Mouse (Mus musculus): Measurements from ENCODE around the gene Dzank1. TPM values are rescaled to one million over a fixed set of nuclear protein-coding genes. Genes with fewer than 3 reads are reported as not detected.

The Dzank1 gene
- polyA plus RNA-seq (2016; fragmentation: Nextera tagmentation; extraction: Ambion mirVana): 0.45 and 0.62 TPM in 2 replicates

GRCm38 (mm10) chr2:144526981-144527820, at the start of gene Dzank1, which contains the start of gene Polr3f:
TSS of gene Dzank1 (minus strand) at chr2:144527414.
TSS of gene Polr3f (plus strand) at chr2:144527718.
- Histone ChIP-seq H3K27me3 (ENCODE audit: insufficient read depth, poor library complexity, severe bottlenecking) (no peaks in the 10 kb centered on the region), H3K27ac (peak within 1 kb of the TSS; percentile 93), H3K9me3 (no peaks in the 10 kb centered on the region), H3K4me3 (peak within 1 kb of the TSS; percentile 97), H3K36me3 (peaks cover 11% of the 10 kb centered on the region), H3K4me1 (peaks cover 8% of the 10 kb centered on the region)
- 1% methylated on average over 56 of the region's 56 CpGs for WGBS
- DNase-seq (ENCODE audit: low spot score): peak; percentile 99

DNA sequence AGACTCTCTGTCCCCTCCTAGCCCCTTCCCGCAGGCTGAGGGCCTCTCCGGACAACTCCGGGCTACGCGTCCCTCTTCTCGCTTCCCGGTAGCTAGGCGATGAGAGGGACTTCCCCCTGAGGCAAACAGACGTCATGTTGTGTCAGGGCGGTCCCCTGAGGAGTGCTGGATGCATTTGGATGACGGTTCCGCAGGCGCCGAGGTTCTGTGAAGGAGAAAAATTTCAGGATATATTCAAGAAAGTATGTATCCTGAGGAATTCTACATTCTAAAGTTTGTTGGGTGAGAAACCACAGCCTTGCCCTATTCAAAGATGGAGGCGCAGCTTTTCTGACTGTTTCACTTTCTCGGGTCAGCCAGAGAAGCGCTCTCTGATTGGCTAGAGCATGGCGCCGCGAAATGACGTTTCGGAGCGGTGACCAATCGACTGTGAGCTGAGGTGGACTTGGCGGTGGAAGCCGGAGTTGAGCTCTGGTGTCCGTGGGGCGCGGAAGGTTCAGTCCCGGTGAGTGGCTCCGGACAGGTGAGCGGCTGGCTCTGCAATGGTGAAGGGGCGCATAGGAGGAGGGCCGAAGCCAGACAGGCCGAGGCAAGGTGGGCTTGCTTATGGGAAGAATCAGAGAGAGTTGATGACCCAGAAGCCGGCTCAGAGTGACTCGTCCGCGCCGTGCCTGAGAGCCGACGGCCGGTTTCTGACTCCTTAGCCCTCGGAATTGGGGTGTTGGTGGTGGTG, 28.8 kb upstream of the Dzank1 start, which contains the start of gene Sec23b:
Sec23b (plus strand) TSS at position 410 of the 733 bp plus-strand sequence.
- Histone ChIP-seq H3K27ac (peak within 1 kb of the TSS; percentile 94), H3K4me3 (peak within 1 kb of the TSS; percentile 94), H3K4me1 (peaks cover 11% of the 10 kb centered on the region; the same call in 1 of the 2 replicates), H3K9me3 (no peaks in the 10 kb centered on the region), H3K27me3 (ENCODE audit: insufficient read depth, poor library complexity, severe bottlenecking) (no peaks in the 10 kb centered on the region), H3K36me3 (peaks cover 15% of the 10 kb centered on the region)
- DNase-seq (ENCODE audit: low spot score): peak; percentile 98
- WGBS: under 1% methylated on average over 44 of the region's 44 CpGs

DNA sequence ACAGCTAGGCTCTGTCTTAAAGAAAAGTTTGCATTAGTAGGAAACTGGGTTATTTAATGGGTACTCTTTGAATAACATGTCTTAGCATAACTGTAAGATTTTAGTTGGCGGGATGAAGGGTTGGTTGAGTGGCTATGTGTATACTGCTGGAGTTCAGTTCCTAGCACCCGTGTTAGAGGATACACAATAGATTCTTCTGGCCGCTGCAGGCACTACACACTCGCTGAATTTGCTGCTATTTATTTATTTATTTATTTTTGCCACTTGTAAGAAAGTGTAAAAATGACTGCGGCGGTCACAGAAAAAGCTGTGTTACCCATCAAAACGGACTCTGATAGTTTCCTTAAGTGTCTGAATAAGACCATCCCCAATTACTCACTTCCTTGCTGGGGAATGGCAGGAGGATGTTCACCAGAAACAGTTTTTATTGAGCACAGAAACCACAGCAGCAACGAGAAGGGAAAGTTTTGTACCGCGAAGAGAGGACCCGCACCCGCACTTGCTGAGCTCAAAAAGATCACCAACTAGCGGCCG, 28.1 kb upstream of the Dzank1 start:
- Histone ChIP-seq H3K4me1 (peaks cover 11% of the 10 kb centered on the region; the same call in 1 of the 2 replicates), H3K36me3 (peaks cover 15% of the 10 kb centered on the region), H3K27me3 (ENCODE audit: insufficient read depth, poor library complexity, severe bottlenecking) (no peaks in the 10 kb centered on the region), H3K27ac (peak overlapping the region; percentile 94), H3K4me3 (peak overlapping the region; percentile 94), H3K9me3 (no peaks in the 10 kb centered on the region)
- no peak for DNase-seq (ENCODE audit: low spot score)
- WGBS: 2% methylated on average over 14 of the region's 14 CpGs

DNA sequence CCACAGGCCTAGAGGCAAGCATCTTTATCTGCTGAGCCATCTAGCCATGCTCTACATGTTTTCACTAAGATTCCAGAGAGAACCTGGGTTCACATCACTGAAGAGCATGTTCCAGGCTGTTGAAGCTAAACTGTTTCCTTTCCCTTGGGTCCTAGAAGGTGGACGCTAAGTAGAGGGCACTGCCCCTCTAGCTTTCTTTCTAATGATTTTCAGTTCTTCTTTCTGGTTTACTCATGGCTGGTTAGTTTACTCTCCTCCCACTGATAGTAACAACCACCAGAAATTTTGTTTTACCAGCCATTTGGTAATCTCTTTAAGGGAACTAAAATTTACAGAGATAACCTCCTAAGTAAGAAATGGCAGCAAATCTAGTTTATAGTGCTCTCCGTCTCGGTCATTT, 26.7 kb upstream of the Dzank1 start:
- H3K4me1 ChIP-seq: peaks cover 11% of the 10 kb centered on the region; the same call in 1 of the 2 replicates
- H3K4me3 ChIP-seq: no peak overlapping the region
- peaks cover 1% of the 10 kb centered on the region; the same call in 1 of the 2 replicates for H3K36me3 ChIP-seq
- no peak for DNase-seq (ENCODE audit: low spot score)
- no peaks in the 10 kb centered on the region for H3K9me3 ChIP-seq
- no peaks in the 10 kb centered on the region for H3K27me3 ChIP-seq (ENCODE audit: insufficient read depth, poor library complexity, severe bottlenecking)
- no peak overlapping the region for H3K27ac ChIP-seq
- WGBS: 89% methylated on average over 3 of the region's 3 CpGs

- peak within 1 kb of the TSS; percentile 81 for H3K4me3 ChIP-seq
- H3K4me1 ChIP-seq: no peaks in the 10 kb centered on the region
- DNase-seq (ENCODE audit: low spot score): peak; percentile 92
- H3K36me3 ChIP-seq: peaks cover 23% of the 10 kb centered on the region
- no peaks in the 10 kb centered on the region for H3K9me3 ChIP-seq
- H3K27ac ChIP-seq: peak within 1 kb of the TSS; percentile 94
- no peaks in the 10 kb centered on the region for H3K27me3 ChIP-seq (ENCODE audit: insufficient read depth, poor library complexity, severe bottlenecking)
- 2% methylated on average over 17 of the region's 17 CpGs for WGBS
These were observed 23.3 kb upstream of the Dzank1 start, which contains the start of gene Rbbp9 for GRCm38 (mm10) chr2:144550529-144550928. TSS of gene Rbbp9 (minus strand) at chr2:144550869.

DNA sequence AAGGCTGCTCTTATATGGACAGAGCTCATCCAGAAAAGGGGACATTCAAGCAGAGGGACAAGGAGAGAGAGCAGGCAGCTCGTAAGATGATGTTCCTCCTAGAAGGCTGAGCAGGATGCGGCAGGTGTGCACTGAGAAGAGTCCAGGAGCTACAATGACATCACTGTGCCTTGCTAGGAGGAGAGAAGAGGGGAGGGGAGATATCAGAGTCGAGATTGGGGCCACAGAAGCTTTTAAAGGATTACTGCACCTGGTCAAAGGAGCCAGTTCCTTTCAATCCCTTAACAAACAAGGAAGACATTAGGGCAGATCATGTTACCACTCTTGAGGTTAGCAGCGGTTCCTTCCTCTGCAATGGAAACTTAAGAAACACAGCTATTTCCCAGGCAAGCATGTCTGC, 20.3 kb upstream of the Dzank1 start:
- no peak overlapping the region for H3K4me3 ChIP-seq
- H3K36me3 ChIP-seq: peaks cover 45% of the 10 kb centered on the region
- no peak overlapping the region for H3K27ac ChIP-seq
- H3K9me3 ChIP-seq: no peaks in the 10 kb centered on the region
- H3K27me3 ChIP-seq (ENCODE audit: insufficient read depth, poor library complexity, severe bottlenecking): no peaks in the 10 kb centered on the region
- H3K4me1 ChIP-seq: no peaks in the 10 kb centered on the region
- no peak for DNase-seq (ENCODE audit: low spot score)
- WGBS: 72% methylated on average over 4 of the region's 4 CpGs

DNA sequence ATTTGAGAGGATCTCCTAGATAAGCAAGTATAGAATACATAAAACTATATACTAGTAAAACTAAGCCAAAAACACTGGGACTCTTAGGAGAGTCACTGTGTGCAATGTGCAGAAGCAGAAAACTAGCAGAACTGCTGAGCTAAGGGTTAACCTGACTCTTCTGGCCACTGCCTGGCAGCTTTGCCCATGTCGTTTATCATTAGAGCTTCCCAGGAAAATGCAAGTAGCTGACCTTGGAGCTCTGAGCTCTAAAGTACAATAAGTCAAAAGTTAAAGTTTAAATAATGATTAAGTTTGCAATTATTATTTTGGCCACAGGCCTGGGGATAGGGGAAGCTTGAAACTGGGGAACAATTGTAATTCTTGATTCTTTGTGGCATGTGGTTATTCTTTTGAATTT, 18.3 kb upstream of the Dzank1 start:
- WGBS: 49% methylated on average over 1 of the region's 1 CpGs
- H3K36me3 ChIP-seq: peaks cover 63% of the 10 kb centered on the region
- no peak overlapping the region for H3K4me3 ChIP-seq
- no peaks in the 10 kb centered on the region for H3K9me3 ChIP-seq
- H3K4me1 ChIP-seq: no peaks in the 10 kb centered on the region
- no peak overlapping the region for H3K27ac ChIP-seq
- H3K27me3 ChIP-seq (ENCODE audit: insufficient read depth, poor library complexity, severe bottlenecking): no peaks in the 10 kb centered on the region
- DNase-seq (ENCODE audit: low spot score): no peak

GRCm38 (mm10) chr2:144545061-144545460, 17.8 kb upstream of the Dzank1 start:
- Histone ChIP-seq H3K9me3 (no peaks in the 10 kb centered on the region), H3K27me3 (ENCODE audit: insufficient read depth, poor library complexity, severe bottlenecking) (no peaks in the 10 kb centered on the region), H3K36me3 (peaks cover 67% of the 10 kb centered on the region), H3K4me1 (no peaks in the 10 kb centered on the region), H3K4me3 (no peak overlapping the region), H3K27ac (no peak overlapping the region)
- no peak for DNase-seq (ENCODE audit: low spot score)
- 87% methylated on average over 2 of the region's 2 CpGs for WGBS

DNA sequence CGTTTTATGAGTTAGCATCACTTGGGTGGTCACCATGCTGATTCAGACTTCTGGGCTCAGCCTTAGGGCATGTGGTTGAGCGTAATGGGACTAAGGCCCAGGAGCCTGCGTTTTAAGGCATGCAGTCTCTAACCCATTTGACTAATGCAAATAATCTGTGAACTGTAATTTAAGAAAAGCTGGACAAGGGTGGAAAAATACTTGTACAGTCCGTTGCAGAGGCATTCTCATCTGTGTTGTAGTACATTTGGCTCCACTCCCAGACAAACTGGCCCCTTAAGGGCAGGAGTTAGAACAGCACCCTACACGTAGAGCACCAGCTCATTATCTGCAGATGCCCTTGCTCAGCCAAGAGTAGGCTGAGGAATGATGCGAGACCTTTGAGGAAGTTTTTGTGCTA, 17.4 kb upstream of the Dzank1 start:
- WGBS: 77% methylated on average over 6 of the region's 6 CpGs
- peaks cover 71% of the 10 kb centered on the region for H3K36me3 ChIP-seq

GRCm38 (mm10) chr2:144543670-144544069, 16.5 kb upstream of the Dzank1 start:
- no peak overlapping the region for H3K4me3 ChIP-seq
- H3K4me1 ChIP-seq: no peaks in the 10 kb centered on the region
- no peak for DNase-seq (ENCODE audit: low spot score)
- no peaks in the 10 kb centered on the region for H3K27me3 ChIP-seq (ENCODE audit: insufficient read depth, poor library complexity, severe bottlenecking)
- WGBS: 75% methylated on average over 6 of the region's 6 CpGs
- no peak overlapping the region for H3K27ac ChIP-seq
- H3K36me3 ChIP-seq: peaks cover 81% of the 10 kb centered on the region
- no peaks in the 10 kb centered on the region for H3K9me3 ChIP-seq

More for the DNA sequence above, 17.4 kb upstream of the Dzank1 start:
- no peak overlapping the region for H3K4me3 ChIP-seq
- no peaks in the 10 kb centered on the region for H3K27me3 ChIP-seq (ENCODE audit: insufficient read depth, poor library complexity, severe bottlenecking)
- H3K27ac ChIP-seq: no peak overlapping the region
- H3K9me3 ChIP-seq: no peaks in the 10 kb centered on the region
- no peaks in the 10 kb centered on the region for H3K4me1 ChIP-seq
- no peak for DNase-seq (ENCODE audit: low spot score)

- Histone ChIP-seq H3K9me3 (no peaks in the 10 kb centered on the region), H3K4me1 (no peaks in the 10 kb centered on the region), H3K4me3 (no peak overlapping the region), H3K27me3 (ENCODE audit: insufficient read depth, poor library complexity, severe bottlenecking) (no peaks in the 10 kb centered on the region), H3K36me3 (peaks cover 85% of the 10 kb centered on the region), H3K27ac (no peak overlapping the region)
- no peak for DNase-seq (ENCODE audit: low spot score)
- 90% methylated on average over 4 of the region's 4 CpGs for WGBS
These were observed 14.0 kb upstream of the Dzank1 start for GRCm38 (mm10) chr2:144541246-144541645.

GRCm38 (mm10) chr2:144537123-144537522, 9.9 kb upstream of the Dzank1 start:
- H3K27me3 ChIP-seq (ENCODE audit: insufficient read depth, poor library complexity, severe bottlenecking): no peaks in the 10 kb centered on the region
- H3K27ac ChIP-seq: no peak overlapping the region
- no peak overlapping the region for H3K4me3 ChIP-seq
- WGBS: 93% methylated on average over 7 of the region's 7 CpGs
- H3K9me3 ChIP-seq: no peaks in the 10 kb centered on the region
- H3K4me1 ChIP-seq: no peaks in the 10 kb centered on the region
- peaks cover 94% of the 10 kb centered on the region for H3K36me3 ChIP-seq
- no peak for DNase-seq (ENCODE audit: low spot score)

DNA sequence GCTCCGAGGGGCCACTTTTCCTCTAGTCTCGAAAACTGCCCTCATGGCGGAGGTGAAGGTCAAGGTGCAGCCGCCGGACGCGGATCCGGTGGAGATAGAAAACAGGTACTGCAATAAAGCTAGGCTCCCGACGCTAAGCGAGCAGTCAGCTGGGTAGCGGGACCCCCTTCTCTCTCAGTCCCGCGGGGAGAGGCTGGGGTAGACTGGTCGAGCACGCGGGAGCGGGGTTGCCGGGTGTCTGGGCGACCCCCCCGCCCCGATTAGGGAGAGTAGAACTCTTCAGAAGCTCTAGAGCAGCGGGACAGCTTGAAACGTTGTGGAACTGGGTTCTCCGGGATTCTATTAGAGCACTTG, 584 bp upstream of the Dzank1 start:
- DNase-seq (ENCODE audit: low spot score): no peak
- H3K27me3 ChIP-seq (ENCODE audit: insufficient read depth, poor library complexity, severe bottlenecking): no peaks in the 10 kb centered on the region
- no peaks in the 10 kb centered on the region for H3K9me3 ChIP-seq
- WGBS: under 1% methylated on average over 25 of the region's 25 CpGs
- H3K4me3 ChIP-seq: peak overlapping the region; percentile 97
- H3K36me3 ChIP-seq: peaks cover 16% of the 10 kb centered on the region
- peaks cover 8% of the 10 kb centered on the region for H3K4me1 ChIP-seq
- H3K27ac ChIP-seq: peak overlapping the region; percentile 93
